Mouse (Mus musculus) MEL (cell line): Measurements from ENCODE around the gene Slc6a21. TPM values are rescaled to one million over a fixed set of nuclear protein-coding genes. Genes with fewer than 3 reads are reported as not detected.

Experiments used
- DNase-seq: peaks from one replicate; pipeline ENCODE4 v3.0.0; 2011; ENCODE audit warnings: low read depth, low spot score
- H3K27ac ChIP-seq: 2 replicates; pipeline ENCODE4 v1.5.1; 2012; ENCODE audit warnings: low read depth, mild to moderate bottlenecking, control low read depth, low read length, moderate library complexity; ENCODE audit not compliant: control insufficient read depth
- H3K27me3 ChIP-seq, 2 experiments: fragments of 150-350 bp in 1 of 2; sonication (generic) in 1 of 2; 2 replicates each; pipeline ENCODE4 v1.6.1; 2012; ENCODE audit warnings: low read length in 2 of 2, mild to moderate bottlenecking in 2 of 2, improper control_type of control experiment in 1 of 2, moderate library complexity in 1 of 2; ENCODE audit not compliant: insufficient read depth in 2 of 2, control insufficient read depth in 1 of 2
- H3K36me3 ChIP-seq, 2 experiments: 2 replicates each; pipeline ENCODE4 v1.6.1; 2012 to 2014; ENCODE audit warnings: low read length in 2 of 2, improper control_type of control experiment in 1 of 2, inconsistent platforms in 1 of 2, mild to moderate bottlenecking in 1 of 2; ENCODE audit not compliant: insufficient read depth in 2 of 2, control insufficient read depth in 1 of 2
- H3K4me1 ChIP-seq, 2 experiments: fragments of 150-350 bp in 1 of 2; sonication (generic) in 1 of 2; 2 replicates each; pipeline ENCODE4 v1.6.1; 2012; ENCODE audit warnings: low read length in 2 of 2, improper control_type of control experiment in 1 of 2, mild to moderate bottlenecking in 1 of 2; ENCODE audit not compliant: insufficient read depth in 2 of 2, control insufficient read depth in 1 of 2
- H3K4me3 ChIP-seq, 2 experiments: fragments of 150-350 bp in 1 of 2; sonication (generic) in 1 of 2; 2 replicates each; pipeline ENCODE4 v1.5.1; 2012; ENCODE audit warnings: low read depth in 2 of 2, low read length in 2 of 2, mild to moderate bottlenecking in 2 of 2, moderate library complexity in 2 of 2, control low read depth in 1 of 2, improper control_type of control experiment in 1 of 2; ENCODE audit not compliant: control insufficient read depth in 1 of 2, insufficient read depth in 1 of 2
- H3K79me2 ChIP-seq: 2 replicates; pipeline ENCODE4 v1.6.1; 2012; ENCODE audit warnings: mild to moderate bottlenecking, low read length, moderate library complexity; ENCODE audit not compliant: control insufficient read depth, poor library complexity, insufficient read depth
- H3K9ac ChIP-seq: 2 replicates; pipeline ENCODE4 v1.6.1; 2012; ENCODE audit warnings: low read depth, mild to moderate bottlenecking, control low read depth, low read length, moderate library complexity; ENCODE audit not compliant: control insufficient read depth, poor library complexity, severe bottlenecking
- H3K9me3 ChIP-seq: fragments of 150-350 bp; sonication (generic); replicated peaks from 2 replicates; pipeline ENCODE4 v1.6.1; 2012; ENCODE audit warnings: mild to moderate bottlenecking, low read length, improper control_type of control experiment, moderate library complexity; ENCODE audit not compliant: insufficient read depth
- BHLHE40 ChIP-seq: IDR thresholded peaks from 2 replicates; pipeline ENCODE4 v1.6.1; 2012; ENCODE audit warnings: low read depth, mild to moderate bottlenecking, inconsistent platforms, low read length, improper control_type of control experiment, borderline replicate concordance
- CHD2 ChIP-seq: IDR thresholded peaks from 2 replicates; pipeline ENCODE4 v1.6.1; 2011; ENCODE audit warnings: low read length, improper control_type of control experiment
- E2F4 ChIP-seq: IDR thresholded peaks from 2 replicates; pipeline ENCODE4 v1.6.1; 2011; ENCODE audit warnings: low read depth, low read length, improper control_type of control experiment, borderline replicate concordance
- ETS1 ChIP-seq: IDR thresholded peaks from 2 replicates; pipeline ENCODE4 v1.6.1; 2012; ENCODE audit warnings: low read depth, mild to moderate bottlenecking, inconsistent platforms, low read length, improper control_type of control experiment, moderate library complexity
- GABPA ChIP-seq: IDR thresholded peaks from 2 replicates; pipeline ENCODE4 v1.6.1; 2012; ENCODE audit warnings: low read depth, mild to moderate bottlenecking, inconsistent platforms, low read length, improper control_type of control experiment, moderate library complexity
- GATA1 ChIP-seq: IDR thresholded peaks from 2 replicates; pipeline ENCODE4 v1.6.1; 2011; ENCODE audit warnings: low read depth, low read length, improper control_type of control experiment
- HCFC1 ChIP-seq: IDR thresholded peaks from 2 replicates; pipeline ENCODE4 v1.6.1; 2012; ENCODE audit warnings: low read depth, mild to moderate bottlenecking, inconsistent platforms, low read length, improper control_type of control experiment, moderate library complexity
- JUND ChIP-seq: IDR thresholded peaks from 2 replicates; pipeline ENCODE4 v1.6.1; 2011; ENCODE audit warnings: low read depth, mild to moderate bottlenecking, improper control_type of control experiment, low read length
- KAT2A ChIP-seq: conservative IDR thresholded peaks from 2 replicates; pipeline ENCODE4 v1.6.1; 2012; ENCODE audit warnings: low read depth, low read length, improper control_type of control experiment, inconsistent platforms
- MAFK ChIP-seq: IDR thresholded peaks from 2 replicates; pipeline ENCODE4 v1.6.1; 2011; ENCODE audit warnings: low read depth, mild to moderate bottlenecking, low read length, improper control_type of control experiment, borderline replicate concordance
- MAX ChIP-seq: IDR thresholded peaks from 2 replicates; pipeline ENCODE4 v1.6.1; 2011; ENCODE audit warnings: low read length, improper control_type of control experiment
- MAZ ChIP-seq: IDR thresholded peaks from 2 replicates; pipeline ENCODE4 v1.6.1; 2012; ENCODE audit warnings: low read depth, mild to moderate bottlenecking, inconsistent platforms, low read length, improper control_type of control experiment
- MEF2A ChIP-seq: IDR thresholded peaks from 2 replicates; pipeline ENCODE4 v1.6.1; 2014; ENCODE audit warnings: low read depth, mild to moderate bottlenecking, inconsistent platforms, low read length, improper control_type of control experiment; ENCODE audit not compliant: poor library complexity, insufficient replicate concordance, severe bottlenecking; ENCODE audit errors: extremely low read depth
- MXI1 ChIP-seq: IDR thresholded peaks from 2 replicates; pipeline ENCODE4 v1.6.1; 2011; ENCODE audit warnings: mild to moderate bottlenecking, low read depth, low read length, improper control_type of control experiment
- MYC ChIP-seq: IDR thresholded peaks from 2 replicates; pipeline ENCODE4 v1.6.1; 2011; ENCODE audit warnings: low read depth, mild to moderate bottlenecking, low read length, improper control_type of control experiment, moderate library complexity
- NELFE ChIP-seq: IDR thresholded peaks from 2 replicates; pipeline ENCODE4 v1.6.1; 2011; ENCODE audit warnings: low read depth, low read length, improper control_type of control experiment
- NRF1 ChIP-seq: IDR thresholded peaks from 2 replicates; pipeline ENCODE4 v1.6.1; 2014; ENCODE audit warnings: low read depth, mild to moderate bottlenecking, inconsistent platforms, low read length, improper control_type of control experiment, moderate library complexity; ENCODE audit not compliant: poor library complexity, insufficient read depth, severe bottlenecking
- POLR2A ChIP-seq, 2 experiments: IDR thresholded peaks; 2 replicates each; pipeline ENCODE4 v1.6.1; 2011 to 2012; ENCODE audit warnings: low read length in 2 of 2, mild to moderate bottlenecking in 2 of 2, control low read depth in 1 of 2, improper control_type of control experiment in 1 of 2, low read depth in 1 of 2, moderate library complexity in 1 of 2; ENCODE audit not compliant: control insufficient read depth in 1 of 2, insufficient read depth in 1 of 2, poor library complexity in 1 of 2
- RAD21 ChIP-seq: IDR thresholded peaks from 2 replicates; pipeline ENCODE4 v1.6.1; 2011; ENCODE audit warnings: mild to moderate bottlenecking, low read depth, low read length, improper control_type of control experiment
- SMC3 ChIP-seq: IDR thresholded peaks from 2 replicates; pipeline ENCODE4 v1.6.1; 2011; ENCODE audit warnings: low read depth, low read length, improper control_type of control experiment
- TCF12 ChIP-seq: IDR thresholded peaks from 2 replicates; pipeline ENCODE4 v1.6.1; 2014; ENCODE audit warnings: low read depth, mild to moderate bottlenecking, inconsistent platforms, low read length, improper control_type of control experiment, moderate library complexity
- UBTF ChIP-seq: IDR thresholded peaks from 2 replicates; pipeline ENCODE4 v1.6.1; 2012; ENCODE audit warnings: low read depth, mild to moderate bottlenecking, inconsistent platforms, low read length, improper control_type of control experiment, moderate library complexity, borderline replicate concordance; ENCODE audit not compliant: insufficient read depth
- USF1 ChIP-seq: IDR thresholded peaks from 2 replicates; pipeline ENCODE4 v1.6.1; 2014; ENCODE audit warnings: low read depth, mild to moderate bottlenecking, inconsistent platforms, low read length, improper control_type of control experiment, moderate library complexity
- USF2 ChIP-seq, 2 experiments: IDR thresholded peaks; 2 replicates each; pipeline ENCODE4 v1.6.1; 2011 to 2012; ENCODE audit warnings: improper control_type of control experiment in 2 of 2, low read length in 2 of 2, borderline replicate concordance in 1 of 2, inconsistent platforms in 1 of 2, low read depth in 1 of 2, mild to moderate bottlenecking in 1 of 2; ENCODE audit not compliant: insufficient read depth in 1 of 2
- ZKSCAN1 ChIP-seq: IDR thresholded peaks from 2 replicates; pipeline ENCODE4 v1.6.1; 2012; ENCODE audit warnings: low read depth, mild to moderate bottlenecking, inconsistent platforms, low read length, improper control_type of control experiment, moderate library complexity
- ZNF384 ChIP-seq: IDR thresholded peaks from 2 replicates; pipeline ENCODE4 v1.6.1; 2012; ENCODE audit warnings: low read depth, mild to moderate bottlenecking, inconsistent platforms, low read length, improper control_type of control experiment
- polyA plus RNA-seq, 2 experiments: library from polyadenylated mRNA; stranded (reverse) in 1 of 2; unstranded in 1 of 2; fragments of >175 nt in 1 of 2; fragments of >200 nt in 1 of 2; gene quantifications; 2 replicates each; pipeline versions ENCODE4 v1.2.1 to v1.2.4; 2012; ENCODE audit warnings: low replicate concordance in 2 of 2, low read depth in 1 of 2; ENCODE audit not compliant: insufficient read length in 2 of 2, insufficient read depth in 1 of 2, missing spikeins in 1 of 2
- total RNA-seq: library from RNA; depleted of rRNA; stranded (reverse); fragments of 300-350 nt; gene quantifications from 2 replicates; pipeline ENCODE4 v1.2.3, GENCODE M21; 2012

The Slc6a21 gene
- total and polyA plus RNA-seq, 3 experiments, result not detected

DNA sequence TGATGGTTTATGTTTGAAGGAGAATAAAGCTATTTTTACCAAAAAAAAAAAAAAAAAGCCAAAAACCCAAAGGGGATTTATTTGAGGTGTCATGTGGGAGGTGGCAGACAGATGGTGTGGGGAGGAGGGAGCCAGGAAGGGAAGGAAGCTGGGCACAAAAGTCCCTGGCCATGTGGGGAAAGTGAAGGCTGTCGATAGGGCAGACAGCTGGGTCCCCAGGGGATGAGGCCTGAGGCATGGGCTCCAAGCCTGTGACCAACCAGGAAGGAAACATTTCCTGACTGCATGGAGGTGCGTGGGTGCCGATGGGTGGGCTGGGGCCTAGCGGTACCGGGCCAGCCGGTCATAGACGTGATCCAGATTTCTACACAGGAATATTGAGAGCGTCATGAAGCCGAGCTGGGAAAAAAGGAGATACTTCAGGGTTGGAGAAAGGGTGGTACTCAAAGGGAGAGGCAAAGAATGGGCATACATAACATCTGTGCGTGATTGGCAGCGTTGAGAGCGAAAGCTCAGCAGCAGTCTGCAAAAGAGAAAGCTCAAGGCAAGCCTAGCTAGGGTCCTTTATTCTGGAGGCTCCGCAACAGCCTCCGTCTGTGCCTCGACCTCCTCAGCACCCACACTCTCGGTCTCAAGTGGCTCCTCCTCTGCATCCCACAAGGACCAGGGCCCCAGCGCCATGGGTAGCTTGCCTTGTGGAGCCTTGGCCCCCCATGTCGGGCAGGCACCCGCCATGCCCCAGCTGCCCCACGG lies 43.6 kb upstream of the Slc6a21 start:
- no peaks in the 10 kb centered on the region for H3K9me3 ChIP-seq
- H3K27me3 ChIP-seq, result no peaks in the 10 kb centered on the region
- H3K4me3 ChIP-seq, result no peak overlapping the region
- peaks cover 0 to 8% of the 10 kb centered on the region in 2 experiments; a peak in 2 of 4 replicates for H3K36me3 ChIP-seq
- DNase-seq, result no peak
- no peak overlapping the region for H3K27ac ChIP-seq
- peaks cover 4% of the 10 kb centered on the region for H3K79me2 ChIP-seq
- TF ChIP-seq MEF2A (no peak), NELFE (no peak), MXI1 (no peak), NRF1 (no peak), SMC3 (no peak), GABPA (no peak), MAX (no peak), CHD2 (no peak), E2F4 (no peak), RAD21 (no peak)
- H3K9ac ChIP-seq, result no peak overlapping the region
- H3K4me1 ChIP-seq, result peaks cover 0 to 11% of the 10 kb centered on the region in 2 experiments; a peak in 2 of 4 replicates

- Histone ChIP-seq H3K27me3 (no peaks in the 10 kb centered on the region), H3K9me3 (no peaks in the 10 kb centered on the region), H3K36me3 (peaks cover 0 to 8% of the 10 kb centered on the region in 2 experiments; a peak in 2 of 4 replicates), H3K4me1 (peaks cover under 1 to 14% of the 10 kb centered on the region in 2 experiments; a peak in 3 of 4 replicates), H3K4me3 (no peak overlapping the region), H3K27ac (no peak overlapping the region)
- no peak for DNase-seq
- TF ChIP-seq JUND (no peak), KAT2A (no peak), BHLHE40 (no peak), RAD21 (no peak), UBTF (no peak), MAFK (no peak), USF2 (IDR thresholded peaks at IDR 0.05; ENCODE audit: borderline replicate concordance in 1 of 2, insufficient read depth in 1 of 2, low read depth in 1 of 2, low read length in 2 of 2) (no peak), USF1 (no peak), POLR2A (IDR thresholded peaks at IDR 0.05; ENCODE audit: control insufficient read depth in 1 of 2, insufficient read depth in 1 of 2, low read depth in 1 of 2, low read length in 2 of 2, poor library complexity in 1 of 2) (no peak), ZNF384 (no peak), ETS1 (no peak), MYC (no peak), MAZ (no peak), E2F4 (no peak), GATA1 (no peak), SMC3 (no peak), TCF12 (no peak), HCFC1 (no peak), MXI1 (no peak), ZKSCAN1 (no peak)
- TF ChIP-seq, all 39 proteins: peak for 0
- no peak overlapping the region for H3K9ac ChIP-seq
- H3K79me2 ChIP-seq, result peaks cover 4% of the 10 kb centered on the region
Measured at GRCm38 (mm10) chr7:45234333-45234841, 42.9 kb upstream of the Slc6a21 start.
